Mouse (Mus musculus) thymus, adult 18-20 months (tissue): ENCODE measurements at regions not wholly inside any gene's neighbourhood (a gene's known extent, or its start where the extent isn't known, plus 50 kb on each side); places are given as distances from the start of the nearest gene placed in this dataset.

Experiments
- DNase-seq, 2 experiments: peaks; one replicate each; pipeline ENCODE4 v3.0.0; 2022; ENCODE audit warnings: mixed read lengths in 2 of 2

GRCm38 (mm10) chr13:51930931-51931330 is 84.5 kb downstream of the Gadd45g start:
- no peak for DNase-seq

DNA sequence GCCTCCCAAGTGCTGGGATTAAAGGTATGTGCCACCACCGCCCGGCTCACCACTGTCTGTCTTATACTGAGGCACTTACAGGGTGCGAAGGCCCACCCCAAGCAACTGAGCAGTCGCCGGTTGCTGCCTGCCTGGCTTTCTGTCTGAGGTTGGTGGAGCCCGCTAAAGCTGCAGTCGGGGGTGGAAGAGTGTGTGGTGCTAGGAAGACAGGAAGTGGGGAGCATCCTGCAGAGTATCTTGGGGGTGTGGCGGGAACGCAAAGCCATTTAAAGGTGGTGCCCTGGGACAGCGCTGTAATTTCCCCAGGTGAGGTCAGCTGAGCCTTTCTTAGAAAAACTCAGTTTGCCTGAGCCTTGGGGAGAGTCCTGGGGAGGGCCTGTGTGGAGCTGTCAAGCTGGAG is 89.3 kb downstream of the Gadd45g start:
- DNase-seq = peak; percentile 12 to 30

DNA sequence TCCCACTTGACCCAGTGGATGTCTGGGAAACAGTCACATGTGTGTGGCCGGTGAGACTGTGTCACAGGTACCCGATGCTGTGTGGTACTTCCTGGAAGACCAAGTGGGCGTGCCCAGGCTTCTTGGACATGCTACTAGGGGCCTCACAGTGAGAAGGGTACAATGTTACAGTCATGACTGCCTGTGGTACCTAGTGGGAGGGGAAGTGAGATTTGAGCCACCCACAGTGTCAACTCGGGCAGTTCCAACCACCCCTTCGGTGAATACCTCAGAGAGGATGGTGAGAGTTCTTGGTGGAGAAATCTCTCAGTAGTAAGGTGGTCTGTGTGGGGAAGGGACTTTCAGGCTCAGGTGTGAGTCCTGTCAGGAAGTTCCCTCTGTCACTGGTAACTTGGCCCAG is 90.0 kb downstream of the Gadd45g start:
- no peak for DNase-seq

DNA sequence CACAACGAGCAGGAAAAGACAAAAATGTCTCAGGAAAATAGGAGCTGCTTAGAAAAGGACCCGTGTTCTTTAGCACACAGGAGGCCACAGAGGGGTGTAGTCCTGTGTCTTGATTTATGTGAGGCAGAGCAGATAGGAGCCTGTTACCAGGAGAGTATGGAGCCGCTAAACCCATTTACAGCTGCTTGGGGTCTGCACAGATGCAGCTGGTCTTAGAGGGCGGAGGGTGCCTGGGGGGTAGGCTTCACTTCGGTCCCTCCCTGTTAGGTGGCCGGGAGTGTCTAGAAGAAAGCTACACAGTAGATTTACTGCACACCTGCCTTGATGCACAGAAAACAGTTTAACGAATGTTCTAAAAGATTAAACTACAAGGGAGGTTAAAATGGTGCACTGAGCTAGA is 91.4 kb downstream of the Gadd45g start:
- DNase-seq = no peak

GRCm38 (mm10) chr13:51939262-51939661 is 92.8 kb downstream of the Gadd45g start:
- DNase-seq = no peak

DNA sequence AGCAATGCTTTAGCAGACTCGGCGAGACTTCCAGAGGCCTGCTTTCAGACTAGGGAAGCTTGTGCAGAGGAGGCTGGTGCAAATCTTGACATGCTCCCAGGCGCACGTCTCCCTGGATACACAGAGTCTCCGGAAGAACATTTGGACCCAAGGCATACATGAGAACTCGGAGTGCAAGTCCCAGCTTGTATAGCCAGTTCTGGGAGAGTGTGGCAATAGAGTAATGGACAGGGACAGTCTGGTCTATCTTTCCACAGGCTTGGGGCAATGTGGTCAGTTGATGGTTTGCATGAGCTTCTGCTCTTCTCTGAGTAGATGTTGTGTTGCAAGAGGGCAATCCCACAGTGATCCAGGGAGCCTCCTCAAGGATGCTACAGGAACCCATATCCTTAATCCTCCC is 93.2 kb downstream of the Gadd45g start:
- DNase-seq = no peak

DNA sequence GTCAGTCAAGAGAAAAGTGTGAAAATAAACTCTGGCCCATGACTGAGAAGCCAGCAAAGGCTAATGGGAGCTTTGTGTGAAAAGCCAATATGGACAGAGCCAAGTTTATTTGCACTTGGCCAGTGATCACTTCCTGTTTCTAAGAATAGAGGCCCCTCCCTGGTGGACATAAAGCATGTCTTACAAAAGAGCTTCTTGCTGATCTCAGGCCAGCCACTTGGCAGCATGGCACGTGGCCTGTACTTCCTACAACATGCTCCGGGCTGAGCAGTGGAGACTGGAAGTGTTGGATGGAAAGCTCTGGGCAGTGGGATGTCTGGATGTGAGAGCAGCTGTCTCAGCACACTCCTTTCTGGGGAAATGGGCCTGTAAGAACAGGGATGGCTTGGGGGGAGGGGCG is 99.7 kb downstream of the Gadd45g start:
- DNase-seq = no peak

GRCm38 (mm10) chr13:51948896-51949295 is 102.4 kb downstream of the Gadd45g start:
- DNase-seq = no peak

DNA sequence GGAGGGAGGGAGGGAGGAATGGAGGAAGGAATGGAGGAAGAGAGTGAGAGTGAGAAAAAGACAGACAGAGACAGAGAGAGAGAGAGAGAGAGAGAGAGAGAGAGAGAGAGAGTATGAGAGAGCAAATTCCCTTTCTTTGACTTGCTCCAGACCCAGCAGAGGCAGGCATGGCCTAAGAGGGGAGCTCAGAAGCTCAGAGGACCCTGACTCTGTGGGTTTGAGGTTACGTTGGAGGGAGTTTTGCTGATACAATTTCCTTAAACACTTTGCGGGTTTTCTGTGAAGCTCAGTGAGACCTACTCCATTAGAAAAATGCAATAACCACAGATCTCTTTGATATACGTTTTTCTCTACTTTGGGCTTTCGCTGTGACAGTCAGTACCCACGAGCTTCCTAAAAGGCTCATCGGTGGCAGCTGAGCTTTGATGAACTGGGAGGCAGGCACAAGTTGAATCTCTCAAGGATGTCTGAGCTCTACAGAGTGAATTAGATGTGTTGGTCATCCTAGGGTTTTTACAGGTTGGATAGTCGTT is 105.1 kb downstream of the Gadd45g start:
- DNase-seq = no peak

- DNase-seq = no peak
These were observed 106.6 kb downstream of the Gadd45g start for GRCm38 (mm10) chr13:51953084-51953483.

DNA sequence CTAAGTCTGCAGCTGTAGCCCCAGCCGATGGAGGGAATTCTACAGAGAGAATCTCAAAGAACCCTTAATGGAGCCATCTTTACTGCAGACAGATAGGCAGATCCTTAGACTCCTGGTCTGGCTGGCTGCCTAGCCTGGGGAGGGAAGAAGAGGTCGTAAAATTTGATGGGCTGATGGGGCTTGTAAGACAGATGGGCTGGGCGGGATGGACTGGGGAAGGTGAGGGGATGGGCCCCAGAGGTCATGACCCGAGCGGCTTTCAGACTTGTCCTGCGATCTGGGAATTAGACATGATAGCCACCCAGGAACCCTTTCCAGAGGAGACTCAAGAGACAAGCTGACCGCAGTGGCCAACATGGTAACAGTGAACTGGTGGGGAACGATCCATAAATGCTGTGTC is 107.1 kb downstream of the Gadd45g start:
- DNase-seq = no peak

DNA sequence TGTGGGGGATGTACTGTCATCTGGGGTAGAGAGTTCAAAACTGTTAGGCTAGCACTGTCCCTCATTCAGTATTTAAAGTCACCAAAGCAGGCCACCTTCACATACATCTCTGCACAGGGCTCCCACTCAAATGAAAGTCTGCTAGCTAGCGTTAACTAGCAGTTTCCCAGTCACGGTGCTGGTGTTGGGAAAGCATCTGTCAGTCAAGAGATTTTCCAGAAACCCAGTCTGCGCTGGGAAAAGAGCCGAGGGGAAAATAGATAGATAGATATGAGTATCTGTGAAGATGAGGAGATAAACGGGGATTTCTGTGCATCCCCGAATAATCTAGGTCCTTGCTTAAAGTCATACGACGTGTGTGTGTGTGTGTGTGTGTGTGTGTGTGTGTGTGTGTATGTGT is 110.6 kb downstream of the Gadd45g start:
- no peak for DNase-seq

DNA sequence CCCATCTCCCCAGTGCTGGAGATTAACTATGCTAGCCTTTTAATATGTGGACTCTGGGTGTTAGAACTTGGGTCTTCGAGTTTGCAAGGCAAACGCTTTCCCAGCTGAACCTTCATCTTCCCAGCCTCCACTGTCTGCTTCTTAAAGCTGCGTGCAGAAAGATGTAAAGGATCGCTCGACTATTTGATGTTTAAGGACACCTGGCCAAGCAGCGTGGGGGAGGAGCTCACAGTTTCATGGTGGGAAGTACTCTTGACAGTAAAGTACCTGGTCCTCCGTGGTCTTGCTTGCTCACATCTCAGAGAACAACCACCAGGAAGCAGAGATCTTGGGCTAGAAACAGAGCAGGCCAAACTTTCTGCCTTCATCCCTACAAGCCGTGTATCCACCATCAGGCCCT is 113.1 kb downstream of the Gadd45g start:
- DNase-seq = no peak

DNA sequence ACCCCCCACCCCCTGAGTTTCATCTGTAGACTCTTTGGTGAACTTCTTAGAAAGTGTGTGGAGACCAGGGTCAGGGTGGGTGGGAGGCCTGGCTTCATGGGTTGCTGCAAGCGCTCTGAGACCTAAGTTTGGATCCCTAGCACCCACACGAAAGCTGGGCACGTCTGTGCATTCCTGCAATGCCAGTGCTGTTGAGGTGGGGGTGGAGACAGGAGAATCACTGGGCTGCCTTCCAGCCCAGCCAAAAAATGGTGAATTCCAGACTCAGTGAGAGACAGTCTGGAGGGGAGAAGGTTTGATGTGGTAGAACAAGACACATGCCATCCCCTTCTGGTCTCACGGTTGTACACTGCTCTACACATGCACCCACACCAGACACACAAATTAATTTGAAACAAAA is 113.8 kb downstream of the Gadd45g start:
- no peak for DNase-seq

- DNase-seq = no peak
These were observed 115.7 kb downstream of the Gadd45g start for GRCm38 (mm10) chr13:51962191-51962611.

DNA sequence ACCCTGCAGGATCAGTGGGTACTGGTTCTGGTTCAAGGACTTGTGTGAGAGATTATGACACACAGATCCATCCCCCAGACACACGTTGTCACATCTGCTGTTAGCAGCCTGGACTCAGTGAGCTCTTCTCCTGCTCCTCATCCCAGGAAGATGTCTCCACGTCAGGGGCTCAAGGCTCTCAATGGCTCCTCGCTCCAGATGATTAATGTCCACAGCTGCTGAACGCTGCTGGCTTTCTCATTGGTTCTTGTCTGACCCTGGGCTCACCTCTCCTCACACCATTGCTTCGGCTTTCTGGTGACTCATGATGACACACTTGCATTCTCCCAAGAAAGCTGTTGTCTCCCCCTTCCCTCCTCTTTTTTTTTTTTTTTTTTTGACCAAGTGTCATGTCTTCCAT is 116.2 kb downstream of the Gadd45g start:
- DNase-seq = no peak

GRCm38 (mm10) chr13:51963966-51964365 is 117.5 kb downstream of the Gadd45g start:
- no peak for DNase-seq

DNA sequence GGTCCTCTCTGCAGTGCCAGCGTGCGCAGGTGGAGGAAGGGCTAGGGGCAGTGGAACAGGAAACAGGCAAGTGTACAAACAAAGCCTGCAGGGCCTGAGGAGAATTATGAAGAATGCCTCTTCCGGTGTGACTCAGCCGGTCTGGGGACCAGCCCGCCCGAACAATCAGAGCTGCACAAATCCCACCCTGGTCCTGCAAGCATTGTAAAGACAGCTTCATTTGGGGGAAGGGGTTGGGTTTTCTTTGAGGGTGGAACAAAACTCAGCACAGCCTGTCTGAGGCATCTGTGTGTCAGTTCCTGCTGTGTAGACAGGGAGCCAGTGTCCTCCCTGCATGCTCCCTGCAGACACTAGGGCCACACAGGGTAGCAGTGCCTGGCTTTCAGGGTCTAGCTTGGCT is 117.9 kb downstream of the Gadd45g start:
- peak in 1 of 2 experiments; percentile 45 for DNase-seq

- DNase-seq = no peak
These were observed 118.4 kb downstream of the Gadd45g start for GRCm38 (mm10) chr13:51964921-51965320.

DNA sequence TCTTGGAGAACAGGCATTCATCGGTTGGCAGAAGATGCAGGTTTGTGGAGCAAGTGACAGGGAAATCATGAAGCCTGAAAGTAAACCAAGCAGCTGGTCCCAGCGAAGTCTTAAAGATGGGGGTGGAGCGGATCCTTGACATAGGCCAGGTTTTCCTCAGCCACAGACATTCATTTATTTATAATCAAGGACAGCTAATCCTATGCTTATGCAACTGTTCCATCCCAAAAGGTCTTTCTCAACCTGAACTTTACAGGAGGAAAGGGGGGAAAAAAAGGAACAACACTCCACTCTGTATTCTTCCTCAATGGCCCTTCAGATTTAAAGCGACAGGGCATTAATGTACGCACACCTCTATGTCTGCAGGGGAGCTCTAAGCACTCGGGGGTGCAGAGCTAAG is 121.6 kb downstream of the Gadd45g start:
- DNase-seq = no peak

- no peak for DNase-seq
These were observed 122.3 kb downstream of the Gadd45g start for GRCm38 (mm10) chr13:51968796-51969195.

- DNase-seq = peak in 1 of 2 experiments; percentile 21
These were observed 123.6 kb downstream of the Gadd45g start for GRCm38 (mm10) chr13:51970051-51970450.

DNA sequence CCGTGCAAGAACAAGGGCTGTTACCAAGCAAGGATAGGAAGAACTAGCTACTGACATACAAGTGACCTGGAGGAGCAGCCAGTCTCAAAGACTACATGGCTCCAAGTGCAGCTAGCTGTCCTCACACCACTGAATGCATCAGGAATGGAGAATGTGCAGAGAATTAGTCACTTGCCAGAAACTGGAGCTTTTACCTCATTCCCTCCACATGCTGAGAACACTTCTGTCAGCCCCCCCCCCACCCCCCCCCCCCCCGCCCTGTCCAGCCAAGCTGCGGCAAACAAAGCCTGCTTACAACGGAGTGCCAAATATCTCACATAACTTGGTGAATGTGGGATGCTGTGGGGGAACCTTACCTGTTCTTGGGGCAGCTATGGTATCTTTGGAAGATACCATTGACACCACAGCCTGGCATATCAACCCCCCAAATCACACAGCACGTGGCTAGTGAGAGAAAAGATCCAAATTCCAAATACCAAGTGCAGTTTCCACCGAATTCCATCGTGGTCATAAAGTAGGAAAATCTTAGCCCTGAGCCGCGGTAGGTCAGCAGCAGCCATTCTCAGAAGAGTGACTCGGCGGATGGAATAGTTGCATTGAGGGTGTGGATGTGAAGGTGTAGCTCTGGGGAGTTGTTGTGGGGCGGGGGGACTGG is 126.3 kb downstream of the Gadd45g start:
- DNase-seq = no peak

DNA sequence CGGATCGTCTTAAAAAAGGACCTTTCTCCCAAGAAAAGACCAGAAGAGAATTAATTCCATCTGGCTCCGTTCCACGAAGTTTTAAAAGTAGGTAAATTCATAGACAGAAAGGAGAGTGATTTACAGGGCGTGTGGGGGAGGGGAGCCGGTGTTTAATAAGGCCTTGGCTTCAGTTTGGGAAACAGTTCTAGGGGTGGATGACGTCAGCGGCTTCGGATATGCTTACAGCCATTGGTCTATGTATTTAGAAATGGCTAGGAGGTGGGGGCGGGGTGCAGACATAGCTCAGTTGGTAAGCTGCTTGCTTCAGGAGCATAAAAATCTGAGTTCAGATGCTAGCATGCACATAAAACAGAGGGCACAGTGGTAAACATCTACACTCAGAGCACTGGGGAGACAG is 127.0 kb downstream of the Gadd45g start:
- no peak for DNase-seq

DNA sequence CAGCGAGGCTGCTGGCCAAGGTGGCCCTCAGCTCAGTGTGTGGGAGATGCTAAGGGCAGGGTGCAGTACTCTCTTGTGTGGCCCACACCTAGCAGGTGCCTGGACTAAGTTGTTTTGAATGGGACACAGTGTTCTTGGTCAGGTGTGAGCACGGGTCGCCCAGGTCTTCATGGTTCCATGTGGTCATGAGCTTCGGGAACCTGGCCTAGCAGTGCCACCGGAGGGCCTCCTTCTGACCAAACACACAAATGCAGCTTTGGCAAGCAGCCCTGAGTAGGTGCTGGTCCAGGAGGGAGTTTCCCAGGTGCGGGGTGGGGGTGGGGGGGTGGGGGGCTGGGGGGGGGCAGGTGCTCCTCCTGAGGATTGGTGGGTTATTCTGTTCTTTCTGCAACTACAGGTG is 127.6 kb downstream of the Gadd45g start:
- DNase-seq = no peak
